22 mouse cellular contexts compared by ENCODE assay signal in genomic region chr7:19745971-19746370, GRCm38 (mm10). TPM values are rescaled to one million over a fixed set of nuclear protein-coding genes. Genes with fewer than 3 reads are reported as not detected.
DNase-seq lines count a peak whose midpoint lies in the region; ATAC-seq and TF ChIP-seq lines count a peak whose summit lies in the region.
"Had no signal": no experiment of that assay in that cellular context is flagged by ENCODE, and none has a peak within 500 bp of the region (broad histone marks: within the 10 kb centered on the region; RNA-seq: fewer than 3 reads in every experiment).

No protein-coding gene starts in this region.

- no peak for TF ChIP-seq CTCF in gastrocnemius, adult 2 months (IDR thresholded peaks at IDR 0.05)
- no peak for TF ChIP-seq CTCF in intestine, postnatal 0 days (IDR thresholded peaks at IDR 0.05; ENCODE audit: low read depth)
- TF ChIP-seq CTCF in midbrain, postnatal 0 days (IDR thresholded peaks at IDR 0.05): no peak

- intact Hi-C loops in gastrocnemius, adult 2 months (cut with DNase I): no loop called here
- intact Hi-C loops in gastrocnemius, postnatal 14 days (cut with DNase I; ENCODE audit: low total_unique reads): no loop called here

- no peak for ATAC-seq in intestine, embryonic 15.5 days
- ATAC-seq in intestine, postnatal 0 days: no peak
- ATAC-seq in midbrain, postnatal 0 days (ENCODE audit: low FRiP score): no peak
- no peak for ATAC-seq in midbrain, embryonic 15.5 days (replicated peaks)
- ATAC-seq in intestine, embryonic 16.5 days: no peak
- no peak for ATAC-seq in hindbrain, embryonic 11.5 days (ENCODE audit: low FRiP score)
- ATAC-seq: forebrain, embryonic 14.5 days; liver, embryonic 12.5 days had no signal

- no peak for DNase-seq in gastrocnemius, adult 2 months
- DNase-seq in gastrocnemius, postnatal 14 days: no peak
- DNase-seq in midbrain, postnatal 0 days (ENCODE audit: low spot score): no peak
- no peak for DNase-seq in hindbrain, embryonic 11.5 days (ENCODE audit: low spot score)
- DNase-seq: cerebellum, adult 9-11 months; gastrocnemius, postnatal 36 days; kidney, adult 11 months; layer of hippocampus, adult 9-11 months; left cerebral cortex, postnatal 4 days; lung, adult 2 months; lung, postnatal 4 days; thymus, postnatal 14 days had no signal

- peak overlapping the region; percentile 78 for H3K27ac ChIP-seq in gastrocnemius, adult 2 months
- H3K27ac ChIP-seq in intestine, embryonic 15.5 days: peak overlapping the region; percentile 36; the same call in 1 of the 2 replicates
- H3K27ac ChIP-seq in intestine, postnatal 0 days (ENCODE audit: low read depth, low read length): no peak overlapping the region
- H3K27ac ChIP-seq in midbrain, postnatal 0 days (ENCODE audit: low read depth, low read length): no peak overlapping the region
- H3K27ac ChIP-seq in midbrain, embryonic 15.5 days: no peak overlapping the region
- 0 out of 2 replicates have a peak overlapping the region, but pooled peaks have one; percentile 1 for H3K27ac ChIP-seq in intestine, embryonic 16.5 days (ENCODE audit: low read length)
- no peak overlapping the region for H3K27ac ChIP-seq in hindbrain, embryonic 11.5 days (ENCODE audit: low read depth, low read length)
- H3K27ac ChIP-seq: embryonic facial prominence, embryonic 13.5 days; hindbrain, embryonic 15.5 days; left cerebral cortex, adult 2 months had no signal

- H3K36me3 ChIP-seq in intestine, embryonic 15.5 days: peaks cover 7% of the 10 kb centered on the region; the same call in 1 of the 2 replicates
- H3K36me3 ChIP-seq in intestine, postnatal 0 days (ENCODE audit: control insufficient read depth, insufficient read depth): peaks cover 24% of the 10 kb centered on the region; the same call in 1 of the 2 replicates
- no peaks in the 10 kb centered on the region for H3K36me3 ChIP-seq in midbrain, postnatal 0 days (ENCODE audit: insufficient read depth, low read length)
- H3K36me3 ChIP-seq in midbrain, embryonic 15.5 days (replicated peaks): 0 out of 2 replicates have a peak, but pooled peaks cover 6% of the 10 kb centered on the region
- 0 out of 2 replicates have a peak, but pooled peaks cover 5% of the 10 kb centered on the region for H3K36me3 ChIP-seq in intestine, embryonic 16.5 days (ENCODE audit: control insufficient read depth, insufficient read depth, low read length)
- H3K36me3 ChIP-seq in hindbrain, embryonic 11.5 days (ENCODE audit: control insufficient read depth, insufficient read depth, low read length): no peaks in the 10 kb centered on the region

- H3K9me3 ChIP-seq in intestine, embryonic 15.5 days: no peaks in the 10 kb centered on the region
- H3K9me3 ChIP-seq in intestine, postnatal 0 days (ENCODE audit: control insufficient read depth): no peaks in the 10 kb centered on the region
- no peaks in the 10 kb centered on the region for H3K9me3 ChIP-seq in midbrain, postnatal 0 days (ENCODE audit: low read length)
- H3K9me3 ChIP-seq in midbrain, embryonic 15.5 days: no peaks in the 10 kb centered on the region
- no peaks in the 10 kb centered on the region for H3K9me3 ChIP-seq in intestine, embryonic 16.5 days (ENCODE audit: control insufficient read depth, low read length)
- H3K9me3 ChIP-seq in hindbrain, embryonic 11.5 days (ENCODE audit: control insufficient read depth, low read length): no peaks in the 10 kb centered on the region
- H3K9me3 ChIP-seq: embryonic facial prominence, embryonic 13.5 days; hindbrain, embryonic 15.5 days; liver, embryonic 12.5 days had no signal

- H3K4me1 ChIP-seq in intestine, embryonic 15.5 days (replicated peaks): peaks cover 59% of the 10 kb centered on the region
- peaks cover 16% of the 10 kb centered on the region; the same call in 1 of the 2 replicates for H3K4me1 ChIP-seq in intestine, postnatal 0 days (replicated peaks; ENCODE audit: control insufficient read depth, insufficient read depth, low read length)
- peaks cover 21% of the 10 kb centered on the region for H3K4me1 ChIP-seq in midbrain, postnatal 0 days (ENCODE audit: insufficient read depth, low read length)
- peaks cover 38% of the 10 kb centered on the region for H3K4me1 ChIP-seq in midbrain, embryonic 15.5 days
- H3K4me1 ChIP-seq in intestine, embryonic 16.5 days (ENCODE audit: control insufficient read depth, insufficient read depth, low read length): peaks cover 55% of the 10 kb centered on the region
- H3K4me1 ChIP-seq in hindbrain, embryonic 11.5 days (replicated peaks; ENCODE audit: control insufficient read depth, insufficient read depth, low read length): peaks cover 3% of the 10 kb centered on the region; the same call in 1 of the 2 replicates

- H3K9ac ChIP-seq in intestine, embryonic 15.5 days: no peak overlapping the region
- no peak overlapping the region for H3K9ac ChIP-seq in intestine, postnatal 0 days (ENCODE audit: low read depth, low read length)
- H3K9ac ChIP-seq in midbrain, postnatal 0 days (replicated peaks; ENCODE audit: low read length, poor library complexity, severe bottlenecking): no peak overlapping the region
- H3K9ac ChIP-seq in midbrain, embryonic 15.5 days: no peak overlapping the region
- H3K9ac ChIP-seq in intestine, embryonic 16.5 days (ENCODE audit: low read depth, low read length): no peak overlapping the region
- H3K9ac ChIP-seq in hindbrain, embryonic 11.5 days (ENCODE audit: low read depth, low read length): no peak overlapping the region
- H3K9ac ChIP-seq: hindbrain, embryonic 15.5 days; liver, embryonic 12.5 days had no signal

- H3K27me3 ChIP-seq in intestine, embryonic 15.5 days (replicated peaks): no peaks in the 10 kb centered on the region
- no peaks in the 10 kb centered on the region for H3K27me3 ChIP-seq in intestine, postnatal 0 days (replicated peaks; ENCODE audit: control insufficient read depth, insufficient read depth, low read length)
- H3K27me3 ChIP-seq in midbrain, postnatal 0 days (ENCODE audit: insufficient read depth, low read length): no peaks in the 10 kb centered on the region
- no peaks in the 10 kb centered on the region for H3K27me3 ChIP-seq in midbrain, embryonic 15.5 days (replicated peaks)
- H3K27me3 ChIP-seq in intestine, embryonic 16.5 days (replicated peaks; ENCODE audit: control insufficient read depth, insufficient read depth, low read length): no peaks in the 10 kb centered on the region
- H3K27me3 ChIP-seq in hindbrain, embryonic 11.5 days (ENCODE audit: control insufficient read depth, insufficient read depth, low read length): no peaks in the 10 kb centered on the region
- H3K27me3 ChIP-seq: embryonic facial prominence, embryonic 13.5 days; hindbrain, embryonic 15.5 days; liver, embryonic 12.5 days had no signal

- H3K4me2 ChIP-seq in intestine, embryonic 15.5 days (replicated peaks): no peak overlapping the region
- H3K4me2 ChIP-seq in intestine, postnatal 0 days (replicated peaks; ENCODE audit: low read depth): no peak overlapping the region
- peak overlapping the region; percentile 92; the same call in 1 of the 2 replicates for H3K4me2 ChIP-seq in midbrain, postnatal 0 days (ENCODE audit: low read depth, low read length, poor library complexity, severe bottlenecking)
- no peak overlapping the region for H3K4me2 ChIP-seq in midbrain, embryonic 15.5 days
- H3K4me2 ChIP-seq in intestine, embryonic 16.5 days (ENCODE audit: low read depth, low read length): no peak overlapping the region
- H3K4me2 ChIP-seq in hindbrain, embryonic 11.5 days (replicated peaks; ENCODE audit: low read depth, low read length): no peak overlapping the region

- H3K4me3 ChIP-seq in gastrocnemius, adult 2 months: no peak overlapping the region
- H3K4me3 ChIP-seq in intestine, embryonic 15.5 days (replicated peaks): no peak overlapping the region
- no peak overlapping the region for H3K4me3 ChIP-seq in intestine, postnatal 0 days (ENCODE audit: low read depth, low read length)
- H3K4me3 ChIP-seq in midbrain, postnatal 0 days (ENCODE audit: low read depth, low read length): no peak overlapping the region
- H3K4me3 ChIP-seq in midbrain, embryonic 15.5 days: no peak overlapping the region
- no peak overlapping the region for H3K4me3 ChIP-seq in intestine, embryonic 16.5 days (ENCODE audit: low read length)
- no peak overlapping the region for H3K4me3 ChIP-seq in hindbrain, embryonic 11.5 days (ENCODE audit: low read depth, low read length)
- H3K4me3 ChIP-seq: embryonic facial prominence, embryonic 13.5 days; hindbrain, embryonic 15.5 days; left cerebral cortex, adult 2 months; liver, embryonic 12.5 days had no signal

- 77% methylated on average over 8 of the region's 10 CpGs for WGBS in intestine, embryonic 15.5 days
- 71% methylated on average over 8 of the region's 10 CpGs for WGBS in intestine, postnatal 0 days
- 90% methylated on average over 8 of the region's 10 CpGs for WGBS in midbrain, postnatal 0 days
- 88% methylated on average over 8 of the region's 10 CpGs for WGBS in midbrain, embryonic 15.5 days
- 63% methylated on average over 9 of the region's 10 CpGs for WGBS in intestine, embryonic 16.5 days
- WGBS in hindbrain, embryonic 11.5 days: 86% methylated on average over 8 of the region's 10 CpGs

RNA-seq across cellular contexts. Expression of gene Nectin2, which starts 4.3 kb away (rescaled TPM):
- 1 to 10 TPM; 1.4 to 1.5 TPM for total RNA-seq in gastrocnemius, adult 2 months (2021)
- total RNA-seq in gastrocnemius, postnatal 14 days (2021): 10 to 100 TPM in 1 of 2 experiments, 1 to 10 TPM in 1; 9.8 to 12.9 TPM
- polyA plus RNA-seq in intestine, embryonic 15.5 days (2015; fragmentation: Nextera tagmentation; extraction: Ambion mirVana): 148 and 154 TPM in 2 replicates
- polyA plus RNA-seq in intestine, postnatal 0 days (2015; fragmentation: Nextera tagmentation; extraction: Ambion mirVana): 93.1 and 94.7 TPM in 2 replicates
- 62.6 and 75.3 TPM in 2 replicates for total RNA-seq in midbrain, postnatal 0 days (2014; rRNA removed)
- polyA plus RNA-seq in midbrain, postnatal 0 days (2015; fragmentation: Nextera tagmentation; extraction: Ambion mirVana): 55.3 and 62.6 TPM in 2 replicates
- 56.3 and 60.8 TPM in 2 replicates for polyA plus RNA-seq in midbrain, embryonic 15.5 days (2015; fragmentation: Nextera tagmentation; extraction: Ambion mirVana)
- polyA plus RNA-seq in intestine, embryonic 16.5 days (2015; fragmentation: Nextera tagmentation; extraction: Ambion mirVana): 143 and 149 TPM in 2 replicates
- 52.5 and 60.3 TPM in 2 replicates for polyA plus RNA-seq in hindbrain, embryonic 11.5 days (2014; fragmentation: Nextera tagmentation; extraction: Ambion mirVana)

RNA-seq across cellular contexts. Expression of gene Bcam, which starts 24.8 kb away (rescaled TPM):
- total RNA-seq in gastrocnemius, adult 2 months (2021): 10 to 100 TPM; 21.9 to 26.7 TPM
- total RNA-seq in gastrocnemius, postnatal 14 days (2021): 10 to 100 TPM; 48.5 to 51.9 TPM
- 76.9 and 79.4 TPM in 2 replicates for polyA plus RNA-seq in intestine, embryonic 15.5 days (2015; fragmentation: Nextera tagmentation; extraction: Ambion mirVana)
- 36.2 and 38.0 TPM in 2 replicates for polyA plus RNA-seq in intestine, postnatal 0 days (2015; fragmentation: Nextera tagmentation; extraction: Ambion mirVana)
- total RNA-seq in midbrain, postnatal 0 days (2014; rRNA removed): 32.6 and 33.5 TPM in 2 replicates
- polyA plus RNA-seq in midbrain, postnatal 0 days (2015; fragmentation: Nextera tagmentation; extraction: Ambion mirVana): 18.7 and 22.0 TPM in 2 replicates
- polyA plus RNA-seq in midbrain, embryonic 15.5 days (2015; fragmentation: Nextera tagmentation; extraction: Ambion mirVana): 12.4 and 13.8 TPM in 2 replicates
- polyA plus RNA-seq in intestine, embryonic 16.5 days (2015; fragmentation: Nextera tagmentation; extraction: Ambion mirVana): 58.7 and 62.7 TPM in 2 replicates
- polyA plus RNA-seq in hindbrain, embryonic 11.5 days (2014; fragmentation: Nextera tagmentation; extraction: Ambion mirVana): 20.6 and 22.1 TPM in 2 replicates

RNA-seq across cellular contexts. Expression of gene Tomm40, which starts 30.7 kb away (rescaled TPM):
- total RNA-seq in gastrocnemius, adult 2 months (2021): 10 to 100 TPM; 41.0 to 52.4 TPM
- 10 to 100 TPM; 52.9 to 55.7 TPM for total RNA-seq in gastrocnemius, postnatal 14 days (2021)
- polyA plus RNA-seq in intestine, embryonic 15.5 days (2015; fragmentation: Nextera tagmentation; extraction: Ambion mirVana): 208 and 215 TPM in 2 replicates
- 80.1 and 85.5 TPM in 2 replicates for polyA plus RNA-seq in intestine, postnatal 0 days (2015; fragmentation: Nextera tagmentation; extraction: Ambion mirVana)
- total RNA-seq in midbrain, postnatal 0 days (2014; rRNA removed): 122 and 133 TPM in 2 replicates
- 160 and 161 TPM in 2 replicates for polyA plus RNA-seq in midbrain, postnatal 0 days (2015; fragmentation: Nextera tagmentation; extraction: Ambion mirVana)
- 139 and 156 TPM in 2 replicates for polyA plus RNA-seq in midbrain, embryonic 15.5 days (2015; fragmentation: Nextera tagmentation; extraction: Ambion mirVana)
- polyA plus RNA-seq in intestine, embryonic 16.5 days (2015; fragmentation: Nextera tagmentation; extraction: Ambion mirVana): 143 and 157 TPM in 2 replicates
- 113 and 129 TPM in 2 replicates for polyA plus RNA-seq in hindbrain, embryonic 11.5 days (2014; fragmentation: Nextera tagmentation; extraction: Ambion mirVana)

RNA-seq across cellular contexts. Expression of gene Apoe, which starts 47.0 kb away (rescaled TPM):
- 10 to 100 TPM; 38.0 to 61.8 TPM for total RNA-seq in gastrocnemius, adult 2 months (2021)
- 10 to 100 TPM; 56.6 to 84.2 TPM for total RNA-seq in gastrocnemius, postnatal 14 days (2021)
- polyA plus RNA-seq in intestine, embryonic 15.5 days (2015; fragmentation: Nextera tagmentation; extraction: Ambion mirVana): 296 and 325 TPM in 2 replicates
- 435 and 436 TPM in 2 replicates for polyA plus RNA-seq in intestine, postnatal 0 days (2015; fragmentation: Nextera tagmentation; extraction: Ambion mirVana)
- total RNA-seq in midbrain, postnatal 0 days (2014; rRNA removed): 1,618 and 2,613 TPM in 2 replicates
- polyA plus RNA-seq in midbrain, postnatal 0 days (2015; fragmentation: Nextera tagmentation; extraction: Ambion mirVana): 2,139 and 2,488 TPM in 2 replicates
- 385 and 514 TPM in 2 replicates for polyA plus RNA-seq in midbrain, embryonic 15.5 days (2015; fragmentation: Nextera tagmentation; extraction: Ambion mirVana)
- 314 and 355 TPM in 2 replicates for polyA plus RNA-seq in intestine, embryonic 16.5 days (2015; fragmentation: Nextera tagmentation; extraction: Ambion mirVana)
- polyA plus RNA-seq in hindbrain, embryonic 11.5 days (2014; fragmentation: Nextera tagmentation; extraction: Ambion mirVana): 192 and 221 TPM in 2 replicates

RNA-seq across cellular contexts. Expression of gene Cblc, which starts 50.6 kb away (rescaled TPM):
- not detected for total RNA-seq in gastrocnemius, adult 2 months (2021)
- not detected for total RNA-seq in gastrocnemius, postnatal 14 days (2021)
- 24.5 and 26.4 TPM in 2 replicates for polyA plus RNA-seq in intestine, embryonic 15.5 days (2015; fragmentation: Nextera tagmentation; extraction: Ambion mirVana)
- polyA plus RNA-seq in intestine, postnatal 0 days (2015; fragmentation: Nextera tagmentation; extraction: Ambion mirVana): 54.8 and 56.5 TPM in 2 replicates
- total RNA-seq in midbrain, postnatal 0 days (2014; rRNA removed): 0.71 and 1.8 TPM in 2 replicates
- polyA plus RNA-seq in midbrain, postnatal 0 days (2015; fragmentation: Nextera tagmentation; extraction: Ambion mirVana): 0.70 and 1.2 TPM in 2 replicates
- polyA plus RNA-seq in midbrain, embryonic 15.5 days (2015; fragmentation: Nextera tagmentation; extraction: Ambion mirVana): 0.40 and 0.57 TPM in 2 replicates
- polyA plus RNA-seq in intestine, embryonic 16.5 days (2015; fragmentation: Nextera tagmentation; extraction: Ambion mirVana): 32.6 and 42.1 TPM in 2 replicates
- polyA plus RNA-seq in hindbrain, embryonic 11.5 days (2014; fragmentation: Nextera tagmentation; extraction: Ambion mirVana): 0.59 and 0.63 TPM in 2 replicates
- total RNA-seq: gastrocnemius, postnatal 36 days; left cerebral cortex, adult 2 months had no signal
- polyA plus RNA-seq: cortical plate, adult 2 months; forebrain, embryonic 14.5 days; hindbrain, embryonic 15.5 days had no signal

Comparison
In these comparisons a context has a peak if more than half of its experiments do, and no peak if none do; other contexts are left out.
1. H3K27ac ChIP-seq: peak in gastrocnemius, adult 2 months (single experiment), intestine, embryonic 15.5 days (single experiment) and intestine, embryonic 16.5 days (single experiment); none in intestine, postnatal 0 days (single experiment), midbrain, postnatal 0 days (single experiment), midbrain, embryonic 15.5 days (single experiment) and hindbrain, embryonic 11.5 days (single experiment).